Comparison of ENCODE assay signal across 22 mouse cellular contexts in genomic region chr10:116808556-116809353, GRCm38 (mm10).
DNase-seq lines count a peak whose midpoint lies in the region; ATAC-seq and TF ChIP-seq lines count a peak whose summit lies in the region.
"Had no signal": no experiment of that assay in that cellular context is flagged by ENCODE, and none has a peak within 500 bp of the region (broad histone marks: within the 10 kb centered on the region; RNA-seq: fewer than 3 reads in every experiment).

No protein-coding gene starts in this region.

- no peaks in the 10 kb centered on the region for H3K9me3 ChIP-seq in kidney, embryonic 14.5 days (ENCODE audit: control insufficient read depth, low read length)
- H3K9me3 ChIP-seq in ES-Bruce4 (replicated peaks; ENCODE audit: control insufficient read depth, insufficient read depth, low read length, poor library complexity, severe bottlenecking) = no peaks in the 10 kb centered on the region
- H3K9me3 ChIP-seq: embryonic facial prominence, embryonic 15.5 days; forebrain, embryonic 10.5 days; heart, embryonic 12.5 days; hindbrain, embryonic 10.5 days; intestine, embryonic 15.5 days had no signal

- DNase-seq in kidney, adult 2 months = no peak
- peak; percentile 92 for DNase-seq in R1 (ENCODE audit: low read depth, low spot score)
- no peak for DNase-seq in layer of hippocampus, adult 11-12 months (ENCODE audit: low spot score)
- no peak for DNase-seq in layer of hippocampus, adult 9-11 months
- DNase-seq: adrenal gland, adult 8-10 months; cerebellum, adult 11 months; cerebellum, adult 8-10 months; cerebellum, postnatal 14 days; embryo, embryonic 11 days; heart, adult 2 months had no signal

- 75% methylated on average over 10 of the region's 10 CpGs for WGBS in kidney, embryonic 14.5 days
- 75% methylated on average over 10 of the region's 10 CpGs for WGBS in kidney, adult 2 months

- no peak overlapping the region for H3K27ac ChIP-seq in kidney, embryonic 14.5 days (ENCODE audit: low read depth, low read length)
- no peak overlapping the region for H3K27ac ChIP-seq in kidney, adult 2 months (ENCODE audit: insufficient read depth, low read depth, low read length)
- H3K27ac ChIP-seq in ES-Bruce4 (ENCODE audit: insufficient read depth, low read length) = no peak overlapping the region
- H3K27ac ChIP-seq: embryonic facial prominence, embryonic 15.5 days; forebrain, embryonic 10.5 days; heart, adult 2 months; hindbrain, embryonic 10.5 days; hindbrain, embryonic 14.5 days; intestine, embryonic 15.5 days had no signal

- no peaks in the 10 kb centered on the region for H3K36me3 ChIP-seq in kidney, embryonic 14.5 days (ENCODE audit: control insufficient read depth, insufficient read depth, low read length)
- H3K36me3 ChIP-seq in kidney, adult 2 months (ENCODE audit: control insufficient read depth, insufficient read depth, low read length) = no peaks in the 10 kb centered on the region
- H3K36me3 ChIP-seq in ES-Bruce4 (ENCODE audit: control insufficient read depth, insufficient read depth, low read length, poor library complexity, severe bottlenecking) = no peaks in the 10 kb centered on the region
- H3K36me3 ChIP-seq: embryonic facial prominence, embryonic 15.5 days; forebrain, embryonic 10.5 days; G1E; heart, embryonic 12.5 days; hindbrain, embryonic 10.5 days; intestine, embryonic 15.5 days had no signal

- peak; percentile 60; the same call in 1 of the 2 replicates for ATAC-seq in kidney, embryonic 14.5 days (ENCODE audit: low FRiP score, low TSS enrichment)
- no peak for ATAC-seq in megakaryocyte progenitor cell, adult 5-6 weeks (replicated peaks; ENCODE audit: poor library complexity)
- ATAC-seq: forebrain, embryonic 14.5 days; intestine, embryonic 15.5 days had no signal

- H3K27me3 ChIP-seq in kidney, embryonic 14.5 days (ENCODE audit: control insufficient read depth, insufficient read depth, low read length) = no peaks in the 10 kb centered on the region
- no peaks in the 10 kb centered on the region for H3K27me3 ChIP-seq in kidney, adult 2 months (replicated peaks; ENCODE audit: control insufficient read depth, insufficient read depth, low read length)
- no peaks in the 10 kb centered on the region for H3K27me3 ChIP-seq in ES-Bruce4 (ENCODE audit: control insufficient read depth, insufficient read depth, low read length, poor library complexity, severe bottlenecking)
- H3K27me3 ChIP-seq: embryonic facial prominence, embryonic 15.5 days; heart, embryonic 12.5 days; intestine, embryonic 15.5 days had no signal

- no peaks in the 10 kb centered on the region for H3K4me1 ChIP-seq in kidney, embryonic 14.5 days (ENCODE audit: control insufficient read depth, insufficient read depth, low read length)
- no peaks in the 10 kb centered on the region for H3K4me1 ChIP-seq in kidney, adult 2 months (ENCODE audit: control insufficient read depth, insufficient read depth, low read length)
- H3K4me1 ChIP-seq in ES-Bruce4 (ENCODE audit: control insufficient read depth, insufficient read depth, low read length) = no peaks in the 10 kb centered on the region
- H3K4me1 ChIP-seq: forebrain, embryonic 10.5 days; hindbrain, embryonic 10.5 days; intestine, embryonic 15.5 days had no signal

- H3K4me2 ChIP-seq in kidney, embryonic 14.5 days (replicated peaks; ENCODE audit: low read depth, low read length) = no peak overlapping the region
- H3K4me2 ChIP-seq: embryonic facial prominence, embryonic 15.5 days; heart, embryonic 12.5 days; hindbrain, embryonic 14.5 days; intestine, embryonic 15.5 days had no signal

- no peak overlapping the region for H3K4me3 ChIP-seq in kidney, embryonic 14.5 days (ENCODE audit: low read length)
- H3K4me3 ChIP-seq in kidney, adult 2 months (ENCODE audit: insufficient read depth, low read depth, low read length) = no peak overlapping the region
- peak overlapping the region; percentile 16 for H3K4me3 ChIP-seq in ES-Bruce4 (ENCODE audit: low read depth, low read length)
- H3K4me3 ChIP-seq: embryonic facial prominence, embryonic 15.5 days; erythroblast, embryonic 14.5 days; forebrain, embryonic 10.5 days; heart, adult 2 months; heart, embryonic 12.5 days; hindbrain, embryonic 10.5 days; intestine, embryonic 15.5 days had no signal

- no peak for TF ChIP-seq POLR2A in kidney, adult 2 months (IDR thresholded peaks at IDR 0.05; ENCODE audit: low read depth, low read length)
- no peak for TF ChIP-seq POLR2A in ES-Bruce4 (IDR thresholded peaks at IDR 0.05; ENCODE audit: insufficient read depth, low read length)

- TF ChIP-seq EP300 in ES-Bruce4 (IDR thresholded peaks at IDR 0.05; ENCODE audit: insufficient read depth, low read depth, low read length) = no peak

- no peak overlapping the region for H3K9ac ChIP-seq in kidney, embryonic 14.5 days (ENCODE audit: low read depth, low read length)
- no peak overlapping the region for H3K9ac ChIP-seq in ES-Bruce4 (ENCODE audit: low read depth, poor library complexity, severe bottlenecking)
- H3K9ac ChIP-seq: embryonic facial prominence, embryonic 15.5 days; heart, embryonic 12.5 days; hindbrain, embryonic 14.5 days; intestine, embryonic 15.5 days had no signal

- TF ChIP-seq CTCF in kidney, adult 2 months (conservative IDR thresholded peaks at IDR 0.05; ENCODE audit: insufficient read depth, insufficient read length, low read depth, low read length) = no peak
- TF ChIP-seq CTCF in ES-Bruce4 (IDR thresholded peaks at IDR 0.05; ENCODE audit: low read depth, low read length) = no peak
